Mouse (Mus musculus) cerebellum, postnatal 36 days (tissue): ENCODE results near the gene Kcnn3.

Source experiments
- DNase-seq, 2 experiments: peaks; one replicate each; pipeline ENCODE4 v3.0.0; 2021 to 2022; ENCODE audit warnings: mixed read lengths in 2 of 2

The Kcnn3 gene

GRCm38 (mm10) chr3:89519894-89520293 lies at the start of gene Kcnn3:
Gene Kcnn3 (plus strand): TSS chr3:89520164.
- DNase-seq: peak; percentile 24 to 44

GRCm38 (mm10) chr3:89472280-89472679 lies 47.7 kb upstream of the Kcnn3 start:
- DNase-seq: no peak

GRCm38 (mm10) chr3:89473838-89474237 lies 46.1 kb upstream of the Kcnn3 start:
- no peak for DNase-seq

- DNase-seq: no peak
These were observed 40.9 kb upstream of the Kcnn3 start for GRCm38 (mm10) chr3:89479055-89479454.

GRCm38 (mm10) chr3:89481488-89481887 lies 38.5 kb upstream of the Kcnn3 start:
- no peak for DNase-seq

- no peak for DNase-seq
These were observed 37.7 kb upstream of the Kcnn3 start for GRCm38 (mm10) chr3:89482249-89482648.

GRCm38 (mm10) chr3:89484766-89485524 lies 35.0 kb upstream of the Kcnn3 start:
- peak; percentile 60 for DNase-seq

GRCm38 (mm10) chr3:89486111-89486510 lies 33.9 kb upstream of the Kcnn3 start:
- DNase-seq: no peak

- DNase-seq: no peak
These were observed 32.9 kb upstream of the Kcnn3 start for GRCm38 (mm10) chr3:89486916-89487702.

GRCm38 (mm10) chr3:89490790-89491189 lies 29.2 kb upstream of the Kcnn3 start:
- DNase-seq: no peak

GRCm38 (mm10) chr3:89491559-89491958 lies 28.4 kb upstream of the Kcnn3 start:
- no peak for DNase-seq

GRCm38 (mm10) chr3:89492701-89493151 lies 27.2 kb upstream of the Kcnn3 start:
- no peak for DNase-seq

- DNase-seq: no peak
These were observed 25.3 kb upstream of the Kcnn3 start for GRCm38 (mm10) chr3:89494630-89495029.

GRCm38 (mm10) chr3:89496366-89496765 lies 23.6 kb upstream of the Kcnn3 start:
- no peak for DNase-seq

GRCm38 (mm10) chr3:89499696-89500095 lies 20.3 kb upstream of the Kcnn3 start:
- DNase-seq: no peak

GRCm38 (mm10) chr3:89501486-89501885 lies 18.5 kb upstream of the Kcnn3 start:
- DNase-seq: no peak

GRCm38 (mm10) chr3:89502551-89502950 lies 17.4 kb upstream of the Kcnn3 start:
- DNase-seq: no peak

GRCm38 (mm10) chr3:89508041-89508440 lies 11.9 kb upstream of the Kcnn3 start:
- DNase-seq: no peak

GRCm38 (mm10) chr3:89510979-89511378 lies 9.0 kb upstream of the Kcnn3 start:
- peak; percentile 62 to 68 for DNase-seq

- DNase-seq: no peak
These were observed 8.6 kb upstream of the Kcnn3 start for GRCm38 (mm10) chr3:89511400-89511799.

- peak in 1 of 2 experiments; percentile 16 for DNase-seq
These were observed 7.7 kb upstream of the Kcnn3 start for GRCm38 (mm10) chr3:89512225-89512624.

GRCm38 (mm10) chr3:89515444-89515843 lies 4.5 kb upstream of the Kcnn3 start:
- no peak for DNase-seq

GRCm38 (mm10) chr3:89516321-89516720 lies 3.6 kb upstream of the Kcnn3 start:
- no peak for DNase-seq
